Mouse (Mus musculus): ENCODE measurements at regions not wholly inside any gene's neighbourhood (a gene's known extent, or its start where the extent isn't known, plus 50 kb on each side); places are given as distances from the start of the nearest gene placed in this dataset.

GRCm38 (mm10) chr1:122273579-122273978 is 705.8 kb upstream of the Ddx18 start:
- no peak for DNase-seq

GRCm38 (mm10) chr1:122243031-122243430 is 675.2 kb upstream of the Ddx18 start:
- DNase-seq = no peak

DNA sequence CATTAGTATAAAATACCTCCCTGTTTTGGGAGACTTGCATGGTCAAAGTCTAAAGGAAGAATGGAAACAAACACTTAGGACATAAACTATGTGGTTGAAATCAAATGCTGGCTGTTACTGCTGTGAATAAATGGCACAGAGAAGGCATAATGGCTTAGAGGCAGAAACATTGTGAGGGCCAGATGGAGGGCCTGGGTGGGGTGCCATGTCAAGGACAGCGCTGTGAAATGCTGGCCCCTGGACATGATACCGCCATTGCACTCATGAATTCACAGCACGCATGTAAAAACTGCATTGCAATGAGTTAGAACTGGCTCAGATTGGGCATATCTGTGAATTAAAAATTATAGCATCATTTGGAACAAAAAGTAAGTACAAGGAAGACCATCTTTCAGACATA is 673.7 kb upstream of the Ddx18 start:
- no peak for DNase-seq

DNA sequence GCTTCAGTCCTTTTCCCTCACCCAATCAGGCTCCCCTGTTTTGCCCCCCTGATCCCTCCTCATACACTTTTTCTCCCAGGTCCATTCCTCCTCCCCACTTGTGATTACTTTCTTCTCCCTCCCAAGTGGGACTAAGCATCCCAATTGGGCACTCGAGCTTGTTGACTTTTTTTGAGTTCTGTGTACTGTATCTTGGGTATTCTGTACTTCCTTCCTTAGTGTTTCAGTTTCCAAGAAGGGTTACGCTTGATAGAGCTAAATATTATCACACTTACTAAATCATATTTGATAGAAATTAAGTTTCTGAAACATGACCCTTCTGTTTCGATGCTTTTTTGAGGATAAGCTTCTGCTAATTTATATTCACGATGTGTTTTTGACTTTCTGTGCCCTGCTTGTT is 662.7 kb upstream of the Ddx18 start:
- DNase-seq = no peak

GRCm38 (mm10) chr1:122212484-122212883 is 644.7 kb upstream of the Ddx18 start:
- DNase-seq = no peak

DNA sequence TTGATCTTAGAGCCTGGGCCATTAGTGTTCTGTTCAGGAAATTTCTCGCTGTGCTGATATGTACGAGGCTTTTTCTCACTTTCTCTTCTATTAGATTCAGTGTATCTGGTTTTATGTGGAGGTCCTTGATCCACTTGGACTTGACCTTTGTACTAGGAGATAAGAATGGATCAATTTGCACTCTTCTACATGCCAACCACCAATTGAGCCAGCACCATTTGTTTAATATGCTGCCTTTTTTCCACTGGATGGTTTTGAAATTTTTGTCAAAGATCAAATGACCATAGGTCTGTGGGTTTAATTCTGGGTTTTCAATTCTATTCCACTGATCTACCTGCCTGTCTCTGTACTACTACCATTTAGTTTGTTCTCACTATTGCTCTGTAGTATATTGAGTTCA is 640.8 kb upstream of the Ddx18 start:
- DNase-seq = no peak

DNA sequence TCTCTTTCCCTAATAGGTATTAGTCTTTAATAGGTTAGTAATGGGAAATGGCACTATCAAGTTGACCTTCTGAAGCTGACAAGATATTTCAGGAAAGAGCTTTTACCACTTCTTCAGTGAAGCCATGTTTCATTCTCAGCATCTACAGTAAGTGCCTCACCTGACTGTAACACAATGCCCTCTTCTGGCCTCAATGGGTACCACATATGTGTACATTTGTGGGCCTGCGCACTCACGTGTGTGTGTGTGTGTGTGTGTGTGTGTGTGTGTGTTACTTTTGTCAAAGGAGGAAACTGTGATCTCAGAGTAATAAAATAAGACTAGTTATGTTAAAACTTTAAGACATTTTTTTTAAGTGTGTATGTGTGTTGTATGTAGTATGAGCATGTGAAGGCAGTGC is 601.8 kb upstream of the Ddx18 start:
- no peak for DNase-seq

DNA sequence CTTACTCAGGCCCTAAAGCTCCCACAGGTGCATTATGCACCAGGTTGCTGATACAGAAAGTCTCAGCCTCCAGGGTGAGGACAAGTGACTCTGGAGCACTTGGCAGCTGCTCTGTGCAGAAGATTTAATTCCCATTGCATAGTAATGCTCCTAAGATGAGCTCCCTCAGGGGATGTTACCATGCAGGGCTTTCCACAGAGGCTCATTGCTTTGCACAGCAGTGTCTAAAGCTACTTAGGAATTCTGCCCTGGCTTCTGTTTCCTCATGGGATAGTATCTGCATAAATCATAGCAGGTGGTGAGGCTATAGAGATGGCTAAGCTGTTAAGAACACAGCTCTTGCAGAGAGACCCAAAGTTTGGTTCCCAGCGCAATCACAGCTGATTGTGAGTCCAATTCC is 594.0 kb upstream of the Ddx18 start:
- DNase-seq = no peak

- DNase-seq = no peak
Observed at GRCm38 (mm10) chr1:122141362-122141761, 573.6 kb upstream of the Ddx18 start.

- no peak for DNase-seq
Observed at GRCm38 (mm10) chr1:122123954-122124353, 556.2 kb upstream of the Ddx18 start.

DNA sequence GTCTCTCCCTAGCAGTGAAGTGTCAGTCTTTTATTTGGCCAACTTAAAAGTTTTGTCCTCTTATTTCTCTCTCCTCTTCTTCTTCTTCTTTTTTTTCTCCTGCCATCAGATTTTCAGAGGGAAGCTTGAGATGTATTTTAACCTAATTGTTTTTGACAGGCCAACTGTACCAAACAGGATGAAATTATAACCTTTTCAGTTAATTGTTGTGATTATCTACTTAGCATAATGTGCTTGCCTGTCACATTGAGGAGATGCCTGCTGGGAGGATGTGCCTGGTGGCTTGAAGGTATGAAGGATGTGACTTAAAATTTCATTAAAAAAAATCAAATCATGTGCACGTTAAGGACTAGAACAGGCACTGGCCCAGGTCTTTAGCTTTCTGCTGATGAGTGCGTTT is 527.9 kb upstream of the Ddx18 start:
- no peak for DNase-seq

GRCm38 (mm10) chr1:122082481-122082880 is 514.7 kb upstream of the Ddx18 start:
- no peak for DNase-seq

GRCm38 (mm10) chr1:122076085-122076484 is 508.3 kb upstream of the Ddx18 start:
- DNase-seq = no peak

DNA sequence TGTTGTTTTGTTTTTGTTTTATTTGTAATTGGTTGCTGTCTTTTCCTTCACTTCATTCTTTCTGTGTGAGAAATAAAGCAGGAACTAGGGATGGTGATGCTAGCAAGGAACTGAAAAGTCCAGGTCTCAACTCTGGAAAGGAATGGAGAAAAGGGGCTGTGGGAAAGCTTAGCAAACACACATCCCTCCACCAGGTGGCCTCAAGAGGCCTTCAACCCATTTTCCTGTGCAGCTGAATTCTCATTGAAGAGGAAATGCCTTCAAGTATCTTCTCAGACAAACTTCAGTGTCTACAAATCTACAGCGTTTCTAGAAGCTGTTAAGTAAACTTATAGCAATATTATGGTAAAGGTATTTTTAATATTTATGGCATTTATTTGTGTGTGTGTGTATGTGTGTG is 487.4 kb upstream of the Ddx18 start:
- peak; percentile 6 for DNase-seq

DNA sequence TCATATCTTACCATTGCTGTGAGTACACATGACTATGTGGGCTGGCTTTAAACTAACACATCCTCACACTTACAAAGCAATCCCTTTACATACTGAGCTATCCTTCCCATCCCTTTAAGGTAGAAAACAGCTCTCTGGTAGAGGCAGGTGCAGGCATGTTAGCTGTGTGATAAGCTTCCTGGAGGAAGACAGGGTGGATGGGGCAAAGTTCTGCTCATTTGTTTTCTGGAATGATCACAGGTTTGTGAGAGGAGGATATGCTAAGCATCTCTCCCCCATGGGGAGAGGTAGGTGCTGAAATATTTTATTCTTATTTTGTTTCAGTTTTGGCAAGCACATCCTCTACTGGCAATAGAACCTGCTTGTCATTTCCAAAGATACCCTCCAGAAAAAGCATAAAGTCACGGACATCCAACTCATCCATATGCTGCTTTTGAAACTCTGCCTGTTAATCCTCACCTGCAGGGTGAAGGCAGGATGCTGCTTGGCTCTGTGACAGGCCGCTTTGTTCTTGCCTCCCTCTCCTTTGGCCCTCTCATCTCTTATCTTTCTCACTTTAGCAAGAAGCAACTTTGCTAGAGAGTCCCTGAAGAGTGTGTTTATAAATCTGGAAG is 480.4 kb upstream of the Ddx18 start:
- no peak for DNase-seq

GRCm38 (mm10) chr1:122043896-122044295 is 476.1 kb upstream of the Ddx18 start:
- DNase-seq = no peak

GRCm38 (mm10) chr1:122043114-122043513 is 475.3 kb upstream of the Ddx18 start:
- DNase-seq = no peak

GRCm38 (mm10) chr1:122007749-122008148 is 440.0 kb upstream of the Ddx18 start:
- no peak for DNase-seq

GRCm38 (mm10) chr1:121996461-121996860 is 428.7 kb upstream of the Ddx18 start:
- no peak for DNase-seq

- DNase-seq = no peak
Observed at GRCm38 (mm10) chr1:121990653-121991052, 422.9 kb upstream of the Ddx18 start.

DNA sequence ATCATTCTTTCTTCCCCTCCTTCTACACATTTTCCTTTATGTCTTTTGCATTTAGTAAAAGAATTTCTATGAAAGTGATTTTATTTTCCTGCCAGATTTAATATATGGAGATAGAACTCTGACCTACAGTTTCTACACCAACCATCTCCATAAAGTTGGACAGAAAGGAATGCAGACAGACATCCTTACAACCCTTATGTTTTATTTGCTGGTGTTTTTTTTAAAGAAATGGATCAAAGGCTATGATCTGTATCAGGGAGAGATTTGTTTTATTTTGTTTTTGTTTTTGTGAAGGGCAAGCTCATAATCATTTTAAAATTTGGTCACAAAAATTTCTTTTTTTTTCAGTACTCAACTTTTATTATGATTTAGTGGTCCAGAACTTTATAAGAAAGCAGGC is 391.2 kb upstream of the Ddx18 start:
- DNase-seq = no peak

- DNase-seq = no peak
Observed at GRCm38 (mm10) chr1:121935911-121936310, 368.1 kb upstream of the Ddx18 start.

Data from embryo, embryonic 11 days (tissue).